Mouse (Mus musculus) thymus, adult 2 months (tissue): ENCODE results near the gene Traf3ip1.

ENCODE experiments used
- CTCF ChIP-seq: fragments of 200-500 bp; IDR thresholded peaks from 2 replicates; pipeline ENCODE4 v1.5.1; 2012; ENCODE audit warnings: mild to moderate bottlenecking, control low read depth, low read length, moderate library complexity, borderline replicate concordance; ENCODE audit not compliant: control insufficient read depth, poor library complexity, insufficient read depth; ENCODE audit errors: extremely low read depth
- POLR2A ChIP-seq: fragments of 200-500 bp; IDR thresholded peaks from 2 replicates; pipeline ENCODE4 v1.6.1; 2012; ENCODE audit warnings: mild to moderate bottlenecking, low read length, control low read depth, moderate library complexity; ENCODE audit not compliant: control insufficient read depth, poor library complexity, insufficient read depth; ENCODE audit errors: extremely low read depth

DNA sequence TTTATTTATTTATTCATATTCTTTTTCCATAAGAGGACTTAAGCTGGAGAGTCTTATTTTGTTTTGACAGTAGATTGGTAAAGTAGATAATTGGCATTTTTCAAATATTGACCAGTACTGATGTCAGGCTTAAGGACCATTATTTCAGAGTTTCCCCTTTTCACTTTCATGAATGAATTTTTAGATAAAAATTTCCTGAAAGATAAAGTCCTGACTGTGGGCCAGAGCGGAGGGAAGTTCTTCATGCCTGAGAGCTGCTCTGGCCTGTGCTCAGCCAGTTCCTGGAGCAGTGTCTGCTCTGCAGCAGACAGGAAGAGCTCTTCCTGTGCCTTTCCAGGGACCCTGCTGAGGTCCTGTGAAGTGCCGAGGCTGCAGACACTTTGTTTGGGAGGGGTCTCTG, 62.7 kb downstream of the Traf3ip1 start:
- TF ChIP-seq POLR2A = no peak
- no peak for TF ChIP-seq CTCF
